Mouse (Mus musculus): Measurements from ENCODE around the gene Bri3.

The Bri3 gene

GRCm38 (mm10) chr5:144243901-144244487 lies at the start of gene Bri3:
TSS of gene Bri3 (plus strand) at chr5:144244437.
- no peak for DNase-seq

- DNase-seq: no peak
Measured at GRCm38 (mm10) chr5:144195567-144195966, 48.7 kb upstream of the Bri3 start.

- no peak for DNase-seq
Measured at GRCm38 (mm10) chr5:144200616-144201015, 43.6 kb upstream of the Bri3 start.

GRCm38 (mm10) chr5:144202430-144202829 lies 41.8 kb upstream of the Bri3 start:
- no peak for DNase-seq

- DNase-seq: no peak
Measured at GRCm38 (mm10) chr5:144203398-144203959, 40.8 kb upstream of the Bri3 start.

- no peak for DNase-seq
Measured at GRCm38 (mm10) chr5:144204303-144204702, 39.9 kb upstream of the Bri3 start.

- DNase-seq: no peak
Measured at GRCm38 (mm10) chr5:144204911-144205310, 39.3 kb upstream of the Bri3 start.

GRCm38 (mm10) chr5:144206069-144206468 lies 38.2 kb upstream of the Bri3 start:
- no peak for DNase-seq

- DNase-seq: peak in 1 of 2 experiments; percentile 52
Measured at GRCm38 (mm10) chr5:144207478-144207877, 36.8 kb upstream of the Bri3 start.

- peak; percentile 57 to 76 for DNase-seq
Measured at GRCm38 (mm10) chr5:144214453-144214852, 29.8 kb upstream of the Bri3 start.

- no peak for DNase-seq
Measured at GRCm38 (mm10) chr5:144215992-144216391, 28.2 kb upstream of the Bri3 start.

GRCm38 (mm10) chr5:144218061-144218460 lies 26.2 kb upstream of the Bri3 start:
- DNase-seq: no peak

GRCm38 (mm10) chr5:144219306-144219705 lies 24.9 kb upstream of the Bri3 start:
- peak; percentile 44 to 57 for DNase-seq

GRCm38 (mm10) chr5:144219936-144220335 lies 24.3 kb upstream of the Bri3 start:
- no peak for DNase-seq

- peak; percentile 52 for DNase-seq
Measured at GRCm38 (mm10) chr5:144221305-144221704, 22.9 kb upstream of the Bri3 start.

- DNase-seq: peak; percentile 73 to 83
Measured at GRCm38 (mm10) chr5:144222811-144223502, 21.3 kb upstream of the Bri3 start.

GRCm38 (mm10) chr5:144223503-144223862 lies 20.8 kb upstream of the Bri3 start, which contains the start of gene Tecpr1:
TSS of gene Tecpr1 (minus strand) at chr5:144223615.
- DNase-seq: peak; percentile 96 to 97

GRCm38 (mm10) chr5:144223899-144224816 lies 20.1 kb upstream of the Bri3 start:
- no peak for DNase-seq

- no peak for DNase-seq
Measured at GRCm38 (mm10) chr5:144226220-144226619, 18.0 kb upstream of the Bri3 start.

- no peak for DNase-seq
Measured at GRCm38 (mm10) chr5:144230216-144230615, 14.0 kb upstream of the Bri3 start.

- DNase-seq: no peak
Measured at GRCm38 (mm10) chr5:144231410-144231809, 12.8 kb upstream of the Bri3 start.

GRCm38 (mm10) chr5:144232531-144232930 lies 11.7 kb upstream of the Bri3 start:
- no peak for DNase-seq

- no peak for DNase-seq
Measured at GRCm38 (mm10) chr5:144234222-144234621, 10.0 kb upstream of the Bri3 start.

Measured in lung, postnatal 4 days (tissue).